Mouse (Mus musculus) kidney, adult 11 months (tissue): Measurements from ENCODE around the gene Rab13.
A peak's percentile ranks its signal among the peaks of the same experiment; 100 is the strongest.

Experiments used
- DNase-seq: peaks from one replicate; pipeline ENCODE4 v3.0.0; 2022

The Rab13 gene

GRCm38 (mm10) chr3:90213377-90213866 lies at the start of gene Rab13, which contains the start of gene Rps27:
Gene Rab13, plus strand, starts transcription at chr3:90213695.
Gene Rps27, minus strand, starts transcription at chr3:90213651.
- DNase-seq: peak; percentile 93

DNA sequence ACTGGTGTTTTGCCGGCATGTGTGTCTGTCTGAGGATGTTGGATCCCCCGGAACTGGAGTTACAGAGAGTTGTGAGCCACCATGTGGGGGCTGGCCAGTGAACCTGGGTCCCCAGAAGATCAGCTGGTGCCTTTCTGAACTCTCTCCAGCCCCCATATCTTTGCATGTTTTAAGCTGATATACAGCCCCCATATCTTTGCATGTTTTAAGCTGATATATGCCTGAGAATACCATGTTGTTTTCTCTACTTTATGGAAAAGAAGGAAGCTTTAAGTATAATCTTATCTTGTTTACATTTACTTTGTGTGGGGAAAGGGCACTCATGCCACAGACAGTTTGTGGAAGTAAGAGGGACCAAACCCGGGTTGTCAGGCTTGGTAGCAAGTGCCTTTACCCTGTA lies 33.9 kb upstream of the Rab13 start:
- no peak for DNase-seq

DNA sequence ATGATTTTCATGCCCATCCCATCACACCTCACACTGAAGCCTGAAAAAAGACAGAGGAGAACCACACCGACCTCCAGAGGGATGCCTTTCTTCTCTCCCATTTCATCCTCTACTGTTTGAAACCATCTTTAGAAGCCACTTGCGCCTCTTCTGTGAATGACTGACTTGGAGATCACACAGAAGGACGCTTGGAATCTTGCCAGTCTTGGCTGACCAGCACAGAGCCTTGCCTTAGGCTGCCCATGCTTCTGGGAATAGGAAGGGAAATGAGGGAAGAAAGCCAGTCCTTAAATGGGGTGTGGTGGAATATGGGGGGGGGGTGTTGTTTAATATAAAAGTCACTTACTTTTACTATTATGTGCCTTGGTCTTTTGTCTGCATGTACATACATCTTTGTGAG lies 29.9 kb upstream of the Rab13 start:
- no peak for DNase-seq

DNA sequence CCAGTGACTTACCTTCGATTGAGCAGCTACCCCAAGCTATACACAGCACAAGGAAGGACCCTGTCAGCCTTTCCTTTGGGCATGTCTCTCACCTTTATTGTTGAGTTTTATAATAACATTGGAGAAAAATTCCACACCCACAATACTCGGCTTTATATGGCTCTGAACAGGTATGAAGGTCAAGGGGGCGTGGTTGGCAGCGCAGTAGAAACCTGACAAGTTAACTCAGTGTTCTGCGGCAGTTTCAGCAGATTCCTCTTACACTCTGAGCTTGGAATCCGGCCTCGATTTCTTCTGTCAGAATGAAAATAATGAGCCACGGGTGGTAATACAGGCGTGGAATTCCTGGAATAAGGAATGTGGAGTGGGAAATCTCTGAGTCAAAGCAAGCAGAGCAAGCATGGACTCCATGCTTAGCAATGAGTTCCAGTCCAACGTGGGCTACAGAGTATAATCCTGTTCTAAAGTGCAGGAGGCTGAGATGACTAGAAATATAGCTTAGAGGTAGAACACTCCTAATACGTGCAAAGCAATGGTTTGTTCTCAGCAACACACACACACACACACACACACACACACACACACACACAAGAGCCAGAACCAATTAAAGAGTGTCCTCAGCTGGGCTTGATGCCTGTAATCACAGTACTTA lies 22.5 kb upstream of the Rab13 start:
- no peak for DNase-seq

DNA sequence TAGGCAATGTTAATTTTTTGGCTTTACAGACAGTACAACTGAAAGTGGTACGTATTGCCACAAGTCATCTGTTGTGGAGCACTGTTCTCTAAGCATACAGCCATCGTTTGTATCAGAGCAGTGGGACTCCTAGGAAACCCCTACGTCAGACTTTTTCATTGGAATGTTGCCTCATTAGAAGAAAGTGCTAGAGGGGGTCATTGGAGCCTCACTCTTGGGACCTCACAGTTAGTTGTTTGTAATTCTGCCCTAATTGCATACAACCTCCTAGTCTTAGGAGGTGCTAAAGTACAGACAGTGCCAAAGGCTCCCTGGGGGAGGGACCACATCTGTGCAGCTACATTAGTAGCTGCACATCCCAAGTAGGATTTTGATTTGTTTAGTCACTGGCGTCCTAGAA lies 18.7 kb upstream of the Rab13 start:
- no peak for DNase-seq

- DNase-seq: no peak
These were observed 17.9 kb upstream of the Rab13 start for GRCm38 (mm10) chr3:90195644-90196043.

DNA sequence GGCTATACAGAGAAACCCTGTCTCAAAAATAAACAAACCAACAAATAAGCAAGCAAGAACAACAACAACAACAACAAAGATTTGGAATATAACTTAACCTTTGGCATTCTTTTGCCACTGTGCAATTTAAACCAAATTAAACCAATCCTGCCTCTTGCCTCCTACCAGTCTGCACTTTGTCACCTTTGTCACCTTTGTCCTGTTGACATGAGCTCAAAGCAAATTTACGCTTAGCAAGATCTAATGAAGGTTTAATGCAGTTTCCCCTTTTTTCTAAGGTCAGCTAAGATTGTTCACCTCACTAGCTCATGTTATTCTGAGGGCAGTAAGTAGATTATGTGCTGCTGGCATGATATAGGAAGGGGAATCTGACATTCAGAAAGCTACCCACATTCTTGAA lies 15.9 kb upstream of the Rab13 start:
- DNase-seq: no peak

DNA sequence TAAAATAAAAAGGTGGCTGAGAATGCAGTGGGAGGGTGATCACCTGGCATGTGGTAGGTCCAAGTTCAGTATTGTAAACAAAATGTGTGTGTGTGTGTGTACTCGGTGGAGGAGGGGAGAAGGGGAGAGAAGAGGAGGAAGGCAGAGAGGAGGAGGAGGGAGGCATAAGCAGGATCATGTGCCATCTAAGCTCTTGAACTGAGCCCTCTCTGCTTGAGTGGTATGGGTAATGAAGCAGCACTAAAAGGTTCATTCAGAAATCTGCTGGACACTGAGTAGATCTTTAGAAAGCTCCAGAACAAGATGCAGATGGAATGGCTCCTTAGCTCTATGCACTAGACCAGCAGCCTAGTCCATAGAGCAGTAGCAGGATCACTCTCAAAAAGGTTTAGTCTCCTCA lies 10.6 kb upstream of the Rab13 start:
- no peak for DNase-seq

DNA sequence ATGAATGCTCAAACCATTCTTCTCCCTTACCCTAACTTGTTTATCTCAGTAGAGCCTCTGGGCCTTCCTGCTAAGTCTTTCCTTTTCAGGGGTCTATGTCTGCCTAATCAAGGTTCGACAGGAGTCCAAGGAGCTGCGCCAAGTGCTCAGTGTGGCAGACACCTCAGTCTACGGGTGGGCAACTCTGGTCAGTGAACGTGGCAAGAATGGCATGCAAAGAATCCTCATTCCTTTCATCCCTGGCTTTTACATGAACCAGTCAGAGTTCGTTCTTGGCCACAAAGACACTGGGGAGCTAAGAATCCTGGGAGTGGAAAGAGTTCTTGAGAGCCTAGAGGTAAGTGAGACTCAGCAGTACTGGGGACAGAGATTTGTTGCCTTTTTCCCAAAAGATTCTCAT lies 9.9 kb upstream of the Rab13 start:
- no peak for DNase-seq

DNA sequence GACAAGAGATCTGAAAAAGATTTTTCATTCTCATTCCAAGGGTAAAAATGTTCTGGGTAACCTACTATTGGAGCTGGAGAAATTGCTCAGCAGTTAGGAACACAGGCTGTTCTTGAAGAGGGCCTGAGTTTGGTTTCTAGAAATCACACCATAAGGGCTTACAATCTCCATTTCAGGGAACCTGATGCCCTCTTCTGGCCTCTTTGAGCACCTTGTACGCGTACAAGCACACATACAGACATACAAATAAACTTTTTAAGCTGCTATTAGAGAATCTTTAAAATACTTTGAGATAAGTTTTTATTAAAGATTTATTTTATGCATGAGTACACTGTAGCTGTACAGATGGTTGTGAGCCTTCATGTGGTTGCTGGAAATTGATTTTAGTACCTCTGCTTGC lies 8.9 kb upstream of the Rab13 start:
- no peak for DNase-seq

DNA sequence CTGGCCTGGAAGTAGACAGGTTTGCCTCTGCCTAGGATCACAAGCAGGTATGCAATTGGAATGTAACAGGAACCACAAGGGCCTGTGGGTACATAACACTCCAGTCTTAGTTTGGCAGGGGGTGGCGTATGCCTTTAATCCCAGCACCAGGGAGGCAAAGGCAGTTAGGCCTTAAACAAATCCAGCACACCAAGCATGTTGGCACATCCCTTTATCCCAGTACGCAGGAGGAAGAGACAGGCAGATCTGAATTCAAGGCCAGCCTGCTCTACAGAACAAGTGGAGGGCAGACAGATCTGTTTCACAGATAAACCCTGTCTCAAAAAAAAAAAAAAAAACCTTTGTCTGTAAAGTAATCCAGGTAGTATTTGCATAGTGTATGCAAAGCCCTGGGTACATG lies 4.8 kb upstream of the Rab13 start:
- DNase-seq: no peak

- DNase-seq: no peak
These were observed 3.5 kb upstream of the Rab13 start for GRCm38 (mm10) chr3:90209908-90210566.

DNA sequence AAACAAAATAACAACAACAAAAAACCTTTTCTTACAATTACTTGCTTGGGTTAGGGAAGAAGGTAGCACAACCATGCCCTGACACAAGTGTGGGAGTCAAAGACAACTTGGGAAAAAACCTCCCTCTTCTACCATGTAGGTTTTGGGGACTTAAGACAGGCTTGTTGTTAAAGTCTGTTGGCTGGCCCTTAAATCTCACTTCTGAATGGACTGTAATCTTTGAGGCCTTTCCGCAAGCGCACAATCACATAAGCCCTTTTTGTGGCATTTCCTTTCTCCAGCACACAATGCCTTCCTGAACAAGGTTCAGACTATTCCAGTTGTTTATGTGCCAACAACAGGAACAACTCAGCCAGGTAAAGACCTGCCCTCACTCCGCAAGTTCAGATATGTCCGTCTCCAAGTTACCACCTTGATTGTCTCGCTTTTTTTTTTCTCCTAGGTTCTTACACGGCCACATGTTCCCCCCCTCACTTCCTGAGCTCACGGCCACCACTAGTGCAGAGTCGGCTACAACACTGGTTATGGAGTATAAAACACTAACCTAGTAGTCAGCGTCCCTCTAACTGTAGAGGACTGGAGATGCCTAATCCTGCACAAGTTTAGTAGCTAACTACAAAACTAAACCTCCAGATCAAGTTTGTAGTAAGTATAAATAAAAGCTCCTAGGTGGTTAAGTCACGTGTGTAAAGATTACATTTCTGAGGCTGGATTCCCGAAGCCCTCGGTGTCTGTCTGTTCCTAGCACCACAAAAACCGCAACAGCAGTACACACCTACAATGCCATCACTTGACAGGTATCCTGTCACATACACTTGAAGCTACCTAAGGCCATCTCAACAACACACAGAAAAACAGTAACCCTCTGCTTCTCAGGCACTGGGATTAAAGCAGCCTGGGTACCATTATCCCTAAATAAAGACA lies 1.8 kb upstream of the Rab13 start:
- no peak for DNase-seq

- DNase-seq: no peak
These were observed 772 bp upstream of the Rab13 start for GRCm38 (mm10) chr3:90212723-90213122.

DNA sequence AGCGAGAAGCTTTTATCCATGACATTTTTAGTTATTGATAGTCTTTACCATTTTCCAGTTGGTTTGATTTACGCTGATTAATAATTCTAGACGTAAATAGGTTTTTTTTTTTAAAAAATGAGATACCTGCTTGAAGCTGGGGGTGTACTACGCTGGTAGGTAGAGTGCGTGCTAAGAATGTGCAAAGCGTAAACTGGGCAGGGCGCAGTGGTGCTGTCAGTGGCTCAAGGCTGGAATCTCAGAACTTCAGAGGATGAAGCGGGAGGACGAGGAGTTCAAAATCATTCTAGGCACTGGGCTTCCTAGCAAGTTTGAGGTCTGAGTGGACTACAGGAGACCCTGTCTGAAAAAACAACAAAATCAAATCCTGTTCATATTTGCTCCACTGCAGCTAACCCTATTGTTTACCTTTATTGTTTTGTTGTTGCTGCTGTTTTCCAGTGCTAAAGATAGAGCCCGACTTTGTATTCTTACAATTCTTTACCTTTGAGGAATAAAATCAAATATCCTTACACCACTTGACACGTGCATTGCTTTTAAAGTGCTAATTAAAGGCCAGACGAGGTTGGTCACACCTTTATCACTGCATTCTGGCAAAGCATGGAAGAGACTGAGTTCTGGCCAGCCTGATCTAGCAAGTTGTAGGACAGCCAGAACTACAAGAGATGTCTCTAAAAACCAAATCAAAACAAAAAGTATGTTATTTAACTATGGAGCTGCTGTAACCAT lies 625 bp downstream of the Rab13 start:
- DNase-seq: peak; percentile 39

DNA sequence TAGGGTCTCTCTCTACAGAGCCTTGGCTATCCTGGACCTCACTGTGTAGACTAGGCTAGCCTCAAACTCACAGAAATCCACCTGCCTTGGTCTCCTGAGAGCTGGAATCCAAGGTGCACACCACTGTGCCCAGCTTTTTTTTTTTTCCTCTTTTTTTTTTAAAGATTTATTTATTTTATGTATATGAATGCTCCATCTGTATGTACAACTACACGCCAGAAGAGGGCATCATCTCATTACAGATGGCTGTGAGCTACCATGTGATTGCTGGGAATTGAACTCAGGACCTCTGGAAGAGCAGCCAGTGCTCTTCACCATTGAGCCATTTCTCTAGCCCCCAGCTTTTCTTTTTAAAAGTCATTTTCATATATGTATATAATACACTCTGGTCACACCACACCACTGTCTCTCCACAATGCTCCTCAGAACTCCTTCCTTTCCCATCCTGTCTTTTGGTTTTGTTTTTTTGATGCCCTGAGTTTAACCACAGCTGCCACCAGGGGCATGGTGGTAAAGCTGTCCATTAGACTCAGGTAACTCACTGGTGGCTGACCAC lies 2.4 kb downstream of the Rab13 start:
- DNase-seq: no peak

- no peak for DNase-seq
These were observed 6.6 kb downstream of the Rab13 start for GRCm38 (mm10) chr3:90220088-90220487.

GRCm38 (mm10) chr3:90220531-90220951 lies 7.0 kb downstream of the Rab13 start:
- DNase-seq: peak; percentile 79

DNA sequence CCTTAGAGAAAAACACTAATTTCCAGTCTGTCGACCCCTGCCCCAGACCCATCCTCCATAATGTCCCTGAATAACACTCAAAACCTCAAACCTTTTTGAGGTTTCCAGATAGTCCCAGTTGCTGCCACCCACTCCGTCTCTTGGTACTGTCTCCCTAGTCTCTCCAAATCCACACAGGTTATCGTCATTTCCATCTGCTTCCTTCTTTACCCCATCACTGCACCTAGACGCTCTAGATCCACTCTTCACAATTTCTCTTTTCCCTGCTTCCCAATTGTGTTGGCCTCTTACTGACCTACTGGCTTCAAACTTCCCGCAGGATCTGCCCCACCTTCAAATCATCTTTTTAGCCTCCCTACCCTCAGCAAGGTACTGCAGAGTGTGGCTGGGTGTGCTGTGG lies 7.6 kb downstream of the Rab13 start:
- no peak for DNase-seq

- no peak for DNase-seq
These were observed 9.0 kb downstream of the Rab13 start for GRCm38 (mm10) chr3:90222455-90222854.

DNA sequence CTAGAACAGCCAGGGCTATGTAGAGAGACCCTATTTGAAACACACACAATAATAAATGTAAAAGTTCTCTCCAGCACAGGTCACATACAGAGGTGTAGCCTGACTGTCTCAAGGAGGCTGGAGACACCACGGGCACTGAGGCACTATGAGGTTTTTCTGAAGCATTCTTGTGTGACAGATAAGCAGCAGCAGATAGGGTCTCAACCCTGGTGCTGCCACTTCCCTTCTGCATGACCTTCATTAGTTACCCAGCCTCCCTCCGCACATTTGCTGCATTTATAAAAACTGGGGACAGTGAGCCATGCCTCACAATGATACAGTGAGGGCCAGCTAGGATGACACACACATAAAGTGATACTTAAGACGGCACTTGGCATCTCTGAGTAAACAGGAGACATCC lies 9.4 kb downstream of the Rab13 start:
- DNase-seq: no peak

DNA sequence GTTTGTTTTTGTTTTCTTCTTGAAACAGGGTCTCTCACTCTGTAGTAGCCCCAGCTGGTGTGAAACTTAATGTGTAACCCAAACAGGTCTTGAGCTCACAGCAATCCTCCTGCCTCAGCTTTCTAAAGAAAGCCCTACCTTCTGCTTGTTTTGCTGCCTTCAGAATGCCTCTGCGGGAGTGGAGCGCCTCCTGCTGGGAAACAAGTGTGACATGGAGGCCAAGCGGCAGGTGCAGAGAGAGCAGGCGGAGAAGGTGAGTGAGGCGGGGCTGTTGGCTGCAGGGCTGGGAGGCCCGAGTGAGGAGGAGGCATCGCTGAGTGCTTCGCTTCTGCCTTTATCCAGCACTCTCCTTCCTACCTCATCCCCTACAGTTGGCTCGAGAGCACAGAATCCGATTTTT lies 10.8 kb downstream of the Rab13 start:
- no peak for DNase-seq

GRCm38 (mm10) chr3:90231075-90231474 lies 17.6 kb downstream of the Rab13 start:
- DNase-seq: no peak
